Mouse (Mus musculus): ENCODE measurements around the gene Cisd1. TPM values are rescaled to one million over a fixed set of nuclear protein-coding genes. Genes with fewer than 3 reads are reported as not detected.

Gene Cisd1
- polyA plus RNA-seq, 1 experiment: 62.1 TPM

DNA sequence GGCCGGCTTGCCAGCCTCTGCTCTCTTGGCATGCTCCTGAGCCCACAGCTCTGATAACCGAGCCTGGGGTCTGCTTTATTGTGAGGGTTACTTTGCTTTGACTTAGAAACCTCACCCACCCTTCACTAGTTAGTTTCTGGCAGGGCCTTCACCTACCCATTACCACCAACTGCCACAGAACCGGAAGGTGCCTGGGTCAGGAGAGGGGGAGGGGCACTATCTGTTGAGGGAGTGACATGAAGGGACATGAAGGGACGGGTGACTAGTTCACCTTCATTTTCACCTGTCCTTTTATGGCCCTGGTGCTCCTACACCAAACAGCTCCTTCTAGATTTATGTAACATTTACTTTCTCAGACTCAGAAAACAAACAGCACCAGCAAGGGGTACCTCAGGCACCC lies 5.3 kb downstream of the Cisd1 start:
- TF ChIP-seq GATA1 (IDR thresholded peaks at IDR 0.05; ENCODE audit: low read length): no peak

DNA sequence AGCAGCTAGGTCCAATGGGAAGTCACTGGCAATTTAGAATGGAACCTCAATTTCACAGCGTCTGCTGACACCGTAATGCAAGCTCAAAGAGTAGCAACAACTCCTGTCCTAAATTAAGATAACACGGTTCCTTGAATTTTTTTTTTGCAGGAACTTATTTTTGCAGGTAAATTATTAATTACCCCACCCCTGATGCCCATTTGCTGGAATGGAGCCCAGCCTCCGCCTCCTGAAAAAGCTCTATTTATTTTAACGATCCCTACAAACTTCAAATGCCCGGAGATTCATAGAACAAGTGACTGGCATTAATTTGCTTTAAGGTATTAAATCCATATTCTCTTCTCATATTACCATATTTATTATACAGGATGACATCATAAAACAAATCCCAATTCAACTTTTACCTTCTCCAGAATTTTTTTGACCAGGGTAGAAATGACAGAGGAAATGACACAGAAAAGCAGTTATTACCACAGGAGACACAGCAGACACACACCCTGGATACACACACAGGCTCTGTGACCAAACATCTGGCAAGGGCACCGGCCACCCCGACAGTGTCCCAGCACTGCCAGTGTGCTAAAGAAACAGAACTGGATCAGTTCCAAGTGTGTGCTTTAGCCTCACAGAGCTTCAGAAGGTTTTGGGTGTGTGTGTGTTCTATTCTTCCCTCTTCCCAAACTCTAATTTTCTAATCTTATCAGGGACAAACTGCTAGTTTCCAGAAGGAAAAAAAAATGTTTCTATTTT lies 6.4 kb downstream of the Cisd1 start:
- no peak for TF ChIP-seq GATA1 (IDR thresholded peaks at IDR 0.05; ENCODE audit: low read length)

DNA sequence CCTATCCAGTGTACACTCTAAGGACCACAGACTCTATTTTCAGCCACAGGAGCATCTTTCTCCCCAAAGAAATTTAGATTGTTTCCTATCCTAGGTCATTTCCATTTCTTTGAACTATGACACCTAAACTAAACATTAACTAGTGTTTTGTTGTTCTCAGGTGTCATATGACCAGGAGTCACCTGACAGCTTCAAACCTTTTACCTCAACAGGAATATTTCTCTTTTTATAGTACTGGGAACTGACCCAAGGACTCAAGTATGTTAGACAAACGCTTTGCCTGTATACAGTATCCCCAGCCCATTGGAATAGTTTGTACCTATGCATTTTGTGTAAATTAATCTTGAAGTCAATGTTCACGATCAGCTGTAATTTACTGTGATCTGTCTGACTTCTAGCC lies 7.0 kb downstream of the Cisd1 start:
- TF ChIP-seq GATA1 (IDR thresholded peaks at IDR 0.05; ENCODE audit: low read length): no peak

DNA sequence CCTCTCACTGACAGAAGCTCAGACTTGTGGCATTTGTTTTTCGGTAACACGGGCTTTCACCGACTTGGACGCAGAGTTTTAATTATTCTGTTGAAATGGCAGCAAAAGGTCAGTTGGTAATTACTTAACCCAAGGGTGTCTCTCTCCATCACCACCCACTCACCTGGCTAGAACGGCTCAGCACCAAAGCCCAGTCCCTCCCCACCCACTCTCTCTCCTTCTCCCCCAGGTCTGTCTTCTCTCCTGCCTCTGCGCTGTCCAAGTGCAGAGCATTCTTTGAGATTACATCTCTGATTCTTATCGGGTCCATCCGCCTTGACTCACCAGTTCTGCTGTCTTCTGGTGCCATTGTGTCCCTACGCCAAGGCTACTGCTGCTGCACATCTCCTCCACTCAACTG lies 11.9 kb downstream of the Cisd1 start:
- TF ChIP-seq GATA1 (IDR thresholded peaks at IDR 0.05; ENCODE audit: low read length): no peak

DNA sequence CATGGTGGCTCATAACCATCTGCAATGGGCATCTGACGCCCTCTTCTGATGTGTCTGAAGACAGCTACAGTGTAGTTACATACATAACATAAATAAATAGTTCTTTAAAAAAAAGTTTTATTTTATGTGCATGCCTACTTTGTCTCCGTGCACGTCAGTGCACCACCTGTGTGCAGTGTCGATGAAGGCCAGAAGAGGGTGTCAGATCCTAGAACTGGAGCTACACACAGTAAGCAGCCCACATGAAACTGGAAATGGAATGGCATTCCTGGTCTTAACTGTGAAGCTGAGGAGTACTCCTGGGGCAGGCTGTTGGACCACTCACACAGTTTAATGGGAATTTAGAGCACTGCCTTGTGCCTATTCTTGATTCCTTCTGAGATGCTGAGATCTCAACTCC lies 12.4 kb downstream of the Cisd1 start:
- TF ChIP-seq GATA1 (IDR thresholded peaks at IDR 0.05; ENCODE audit: low read length): no peak

DNA sequence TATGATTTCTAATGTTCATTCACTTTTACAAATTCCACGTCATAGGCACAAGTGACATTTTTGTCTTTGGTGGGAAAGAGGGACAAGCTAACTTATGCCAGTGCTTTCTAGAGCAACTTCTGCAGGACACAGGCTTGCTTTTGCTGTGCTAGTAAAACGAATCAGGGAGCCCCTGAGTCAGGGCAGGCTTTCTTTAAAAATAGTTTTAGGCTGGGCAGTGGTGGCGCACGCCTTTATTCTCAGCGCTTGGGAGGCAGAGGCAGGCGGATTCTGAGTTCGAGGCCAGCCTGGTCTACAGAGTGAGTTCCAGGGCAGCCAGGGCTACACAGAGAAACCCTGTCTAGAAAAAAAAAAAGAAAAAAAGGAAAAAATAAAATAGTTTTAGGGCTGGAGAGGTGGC lies 12.8 kb downstream of the Cisd1 start:
- no peak for TF ChIP-seq GATA1 (IDR thresholded peaks at IDR 0.05; ENCODE audit: low read length)

DNA sequence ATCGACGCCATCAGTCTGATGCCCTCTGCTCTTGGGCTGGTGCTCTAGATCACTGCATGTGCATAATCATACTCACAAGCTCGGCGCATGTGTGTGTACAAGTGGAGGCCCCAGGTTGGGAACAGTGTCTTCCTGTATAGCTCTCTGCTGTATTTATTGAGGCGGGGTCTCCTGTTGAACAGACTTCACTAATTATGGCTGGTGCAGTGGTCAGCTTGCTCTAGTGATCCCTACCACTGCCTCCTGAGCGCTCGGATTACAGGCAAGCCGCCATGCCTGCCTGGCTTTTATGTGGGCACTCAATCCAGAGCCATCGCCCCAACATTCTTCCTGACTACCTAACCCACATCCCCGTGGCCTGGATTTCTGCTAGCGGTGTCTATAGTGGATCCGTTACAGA lies 14.7 kb downstream of the Cisd1 start:
- no peak for TF ChIP-seq GATA1 (IDR thresholded peaks at IDR 0.05; ENCODE audit: low read length)

DNA sequence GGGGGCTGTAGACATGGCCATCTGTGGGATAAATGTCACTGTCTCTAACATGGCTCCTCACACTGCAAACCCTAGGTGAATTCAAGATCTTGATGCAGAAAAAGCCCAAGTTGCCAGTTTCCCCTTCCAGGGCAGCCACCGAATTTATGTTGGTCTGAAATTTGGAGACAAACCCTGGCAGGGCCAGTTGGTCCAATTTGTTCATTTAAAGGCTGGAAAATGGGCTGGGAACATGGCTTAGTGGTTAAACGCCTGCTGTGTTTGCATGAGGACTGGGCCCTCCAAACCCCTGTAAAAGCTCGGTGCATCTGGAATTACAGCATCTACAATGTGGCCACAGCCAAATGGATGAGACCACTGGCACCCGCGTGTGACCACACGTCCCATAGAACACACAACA lies 15.5 kb downstream of the Cisd1 start:
- TF ChIP-seq GATA1 (IDR thresholded peaks at IDR 0.05; ENCODE audit: low read length): no peak

DNA sequence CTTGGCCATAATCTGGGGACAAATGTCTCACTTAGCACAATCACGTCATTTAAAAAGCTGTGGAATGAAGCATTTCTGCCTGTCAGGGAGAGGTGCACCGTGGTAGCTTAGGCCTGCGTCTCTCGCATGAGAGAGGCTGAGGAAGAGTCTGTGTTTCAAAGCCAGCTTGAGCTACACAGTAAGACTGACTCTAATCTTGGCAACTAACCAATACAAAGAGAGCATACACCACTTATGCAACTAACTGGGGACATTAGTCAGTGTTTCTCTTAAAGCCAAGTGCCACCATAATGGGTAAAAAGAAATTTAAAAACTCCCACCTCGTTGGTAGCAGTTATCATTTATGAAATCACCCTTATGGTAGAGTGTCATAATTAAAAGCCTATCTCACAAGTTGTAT lies 15.9 kb downstream of the Cisd1 start:
- no peak for TF ChIP-seq GATA1 (IDR thresholded peaks at IDR 0.05; ENCODE audit: low read length)

DNA sequence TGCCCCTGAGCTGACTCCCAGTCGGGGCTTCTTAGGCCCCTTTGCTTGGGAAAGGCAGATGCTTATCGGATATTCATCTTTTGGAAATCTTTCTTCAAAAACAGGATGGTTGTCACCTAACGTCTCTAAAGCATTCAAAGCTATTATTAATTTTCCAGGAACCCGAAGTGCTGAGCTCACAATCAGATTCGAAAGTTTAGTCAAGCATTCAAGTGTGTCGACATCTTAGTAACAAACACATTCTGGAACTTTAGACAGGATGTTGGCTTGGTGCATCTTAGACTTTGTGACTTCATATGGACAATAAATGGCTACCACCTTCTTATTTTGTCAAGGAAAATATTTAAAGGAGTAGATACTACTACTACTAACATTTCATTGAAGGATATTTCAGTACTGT lies 16.4 kb downstream of the Cisd1 start:
- no peak for TF ChIP-seq GATA1 (IDR thresholded peaks at IDR 0.05; ENCODE audit: low read length)

DNA sequence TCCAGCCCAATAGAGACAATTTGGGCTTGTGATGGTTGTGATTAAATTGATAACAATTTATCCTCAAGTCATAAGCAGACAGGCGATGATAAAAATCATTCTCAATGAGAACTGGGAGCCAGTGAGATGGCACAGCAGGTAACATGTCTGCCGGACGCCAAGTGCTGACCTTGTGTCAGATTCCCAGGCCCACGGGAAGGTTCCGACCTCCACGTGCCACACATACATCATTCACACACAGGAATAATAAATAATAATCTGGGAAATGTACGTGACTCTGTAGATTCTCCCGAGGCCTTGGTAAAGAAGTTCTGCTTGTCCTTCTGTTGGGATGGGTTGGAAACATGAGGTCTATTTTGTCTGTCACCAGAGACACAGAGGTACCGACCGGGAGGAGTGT lies 17.4 kb downstream of the Cisd1 start:
- no peak for TF ChIP-seq GATA1 (IDR thresholded peaks at IDR 0.05; ENCODE audit: low read length)

DNA sequence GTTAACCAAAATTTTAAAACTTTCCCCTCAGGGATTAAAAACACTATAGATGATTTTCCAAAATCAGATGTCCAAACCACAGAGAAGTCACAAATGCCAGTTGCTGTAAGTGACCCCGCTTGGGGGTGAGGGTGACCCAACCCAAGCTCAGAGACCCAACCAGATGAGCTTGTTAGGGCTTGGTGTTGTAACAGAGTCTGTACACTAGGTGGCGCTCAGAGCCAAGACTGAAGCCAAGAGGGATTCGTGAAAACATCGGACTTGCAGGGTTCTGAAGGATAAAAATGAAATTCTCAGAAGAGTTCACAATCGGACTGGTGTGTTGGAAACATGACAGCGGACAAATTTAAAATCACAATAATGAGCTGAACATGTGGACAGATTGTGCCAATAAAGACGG lies 18.0 kb downstream of the Cisd1 start:
- no peak for TF ChIP-seq GATA1 (IDR thresholded peaks at IDR 0.05; ENCODE audit: low read length)

DNA sequence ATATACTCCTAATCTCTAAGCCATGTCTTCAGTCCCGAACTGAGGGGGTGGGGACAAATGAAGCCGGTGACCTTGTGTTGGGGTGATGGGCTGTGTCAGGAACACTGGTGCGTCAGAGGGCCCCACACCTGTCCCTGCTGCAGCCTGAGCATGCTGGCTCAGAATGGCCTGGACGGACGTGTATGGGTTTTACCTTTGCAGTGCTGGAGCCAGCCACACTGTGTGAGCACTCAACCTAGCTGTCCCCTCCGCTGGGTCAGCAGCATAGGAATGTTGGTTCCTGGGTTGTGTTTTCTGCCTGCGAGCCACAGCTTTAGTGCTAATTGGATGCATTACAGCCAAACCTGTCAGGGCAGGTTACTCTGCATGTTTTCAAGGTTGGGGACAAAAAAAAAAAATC lies 18.6 kb downstream of the Cisd1 start:
- TF ChIP-seq GATA1 (IDR thresholded peaks at IDR 0.05; ENCODE audit: low read length): no peak

DNA sequence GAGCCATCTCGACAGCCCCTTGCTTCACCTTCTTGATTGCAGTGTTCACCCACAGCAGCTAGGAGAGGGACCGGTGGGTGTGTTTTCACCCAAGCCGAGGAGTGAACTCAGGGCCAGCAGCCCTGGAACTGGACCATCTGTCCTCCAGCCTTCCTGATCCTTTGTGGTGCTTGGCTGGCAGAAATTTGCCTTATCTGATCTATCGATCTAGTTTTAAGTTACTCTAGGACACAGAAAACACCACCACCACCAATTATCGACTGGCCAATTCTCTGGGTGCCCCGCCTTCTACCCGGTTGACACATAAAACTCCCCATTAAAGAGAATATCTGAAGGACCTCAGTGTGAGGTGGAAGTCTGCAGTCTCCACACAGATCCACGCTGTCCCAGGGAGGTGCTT lies 21.1 kb downstream of the Cisd1 start:
- TF ChIP-seq GATA1 (IDR thresholded peaks at IDR 0.05; ENCODE audit: low read length): no peak

DNA sequence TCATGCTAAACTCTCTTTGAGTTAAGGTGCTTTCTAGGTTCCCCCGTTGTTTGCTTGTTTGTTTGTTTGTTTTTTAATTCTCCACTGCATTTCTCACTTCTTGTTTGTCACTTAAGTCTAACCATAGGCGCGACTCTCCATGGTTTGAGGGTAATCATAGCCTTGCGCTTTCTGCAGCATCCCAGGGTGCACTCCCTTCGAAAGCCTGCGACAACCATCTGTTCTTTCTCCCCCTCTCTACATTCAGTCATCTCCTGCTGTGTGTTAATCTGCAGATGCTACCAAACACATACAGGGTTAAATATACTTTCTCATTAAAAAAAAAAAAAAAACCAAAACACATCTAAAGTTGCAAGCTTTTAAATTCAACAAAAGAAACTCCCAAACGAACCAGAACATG lies 28.3 kb downstream of the Cisd1 start:
- no peak for TF ChIP-seq GATA1 (IDR thresholded peaks at IDR 0.05; ENCODE audit: low read length)

DNA sequence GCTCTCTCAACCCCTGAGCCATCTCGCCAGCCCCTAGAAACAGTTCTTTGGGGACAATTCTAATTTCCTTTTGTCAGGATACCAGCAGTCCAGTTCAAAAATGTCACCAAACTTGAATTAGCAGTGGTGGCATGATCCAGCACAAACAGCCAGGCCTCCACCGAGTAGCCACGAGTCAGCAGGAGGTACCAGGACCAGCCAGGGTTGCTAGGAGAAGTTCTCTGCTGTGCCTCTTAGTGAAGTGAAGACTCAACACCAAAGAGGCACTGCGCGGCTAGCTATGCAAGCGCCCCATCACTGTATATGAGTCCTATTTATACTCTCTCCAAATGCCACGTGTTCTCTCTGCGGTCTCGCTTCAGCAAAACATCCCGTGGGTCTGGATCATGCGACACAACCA lies 28.7 kb downstream of the Cisd1 start:
- TF ChIP-seq GATA1 (IDR thresholded peaks at IDR 0.05; ENCODE audit: low read length): no peak

DNA sequence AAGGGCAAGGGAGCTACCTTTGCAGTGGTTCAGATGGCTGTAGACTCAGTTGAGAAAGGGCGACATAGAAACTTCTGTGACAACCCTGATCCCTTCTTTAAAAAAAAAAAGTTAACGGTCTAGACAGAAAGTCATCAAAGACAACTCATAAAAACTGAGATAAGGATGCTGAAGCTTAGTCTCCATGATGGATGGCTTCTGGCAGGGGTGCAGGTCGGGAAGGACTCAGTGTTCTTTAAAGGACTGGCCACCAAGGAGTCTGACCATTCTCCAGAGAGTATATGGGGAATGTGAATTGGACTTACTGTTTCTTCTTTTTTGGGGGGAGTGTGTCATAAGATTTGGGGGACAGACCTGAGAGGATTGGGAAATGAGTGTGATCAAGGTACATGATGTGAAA lies 30.2 kb downstream of the Cisd1 start:
- TF ChIP-seq GATA1 (IDR thresholded peaks at IDR 0.05; ENCODE audit: low read length): no peak

DNA sequence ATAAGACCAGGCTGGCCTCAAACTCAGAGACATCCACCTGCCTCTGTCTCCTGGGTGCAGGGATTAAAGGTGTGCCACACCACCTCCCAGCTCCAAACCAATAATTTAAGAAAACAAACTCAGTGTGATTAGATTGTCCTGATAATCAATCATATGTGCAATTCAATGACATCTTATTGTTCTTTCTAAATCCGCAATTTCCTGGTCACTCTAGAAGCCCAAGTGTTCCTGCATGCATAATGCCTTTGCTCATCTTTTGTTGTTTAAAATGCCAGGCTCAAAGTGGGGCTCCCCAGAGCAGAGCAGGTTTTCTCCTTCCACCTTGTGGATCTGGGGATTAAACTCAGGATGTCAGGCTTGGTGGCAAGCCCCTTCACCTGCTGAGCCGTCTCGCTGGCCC lies 34.5 kb downstream of the Cisd1 start:
- TF ChIP-seq GATA1 (IDR thresholded peaks at IDR 0.05; ENCODE audit: low read length): no peak
